Mouse (Mus musculus) bone marrow, adult 2 months (tissue): ENCODE measurements around the gene Tmem265. TPM values are rescaled to one million over a fixed set of nuclear protein-coding genes. Genes with fewer than 3 reads are reported as not detected.

Source experiments
- H3K27ac ChIP-seq: fragments of 200-500 bp; 2 replicates; pipeline ENCODE4 v1.5.1; 2012; ENCODE audit warnings: low read depth, mild to moderate bottlenecking, control low read depth, inconsistent platforms, low read length; ENCODE audit not compliant: control insufficient read depth, poor library complexity, insufficient read depth
- H3K4me1 ChIP-seq: fragments of 200-500 bp; 2 replicates; pipeline ENCODE4 v1.6.1; 2011; ENCODE audit warnings: low read length; ENCODE audit not compliant: control insufficient read depth, insufficient read depth
- H3K4me3 ChIP-seq: fragments of 200-500 bp; replicated peaks from 2 replicates; pipeline ENCODE3; 2011; ENCODE audit warnings: mild to moderate bottlenecking, low read depth, low read length, control low read depth; ENCODE audit not compliant: control insufficient read depth
- CTCF ChIP-seq: fragments of 200-500 bp; IDR thresholded peaks from 2 replicates; pipeline ENCODE4 v1.5.1; 2011; ENCODE audit warnings: low read length, control low read depth; ENCODE audit not compliant: control insufficient read depth, insufficient read depth
- POLR2A ChIP-seq: fragments of 200-500 bp; IDR thresholded peaks from 2 replicates; pipeline ENCODE4 v1.6.1; 2011; ENCODE audit warnings: low read depth, mild to moderate bottlenecking, control low read depth, low read length, borderline replicate concordance; ENCODE audit not compliant: control insufficient read depth
- WGBS: fragments of 180-500 bp; shearing (Covaris S2); methylation state at CpG from one replicate; pipeline ENCODE4 v1.1.7; 2018; 5-methylcytosine and 5-hydroxymethylcytosine counted together
- polyA plus RNA-seq: library from polyadenylated mRNA; stranded (reverse); fragments of >200 nt; gene quantifications from 2 replicates; pipeline ENCODE4 v1.2.4, GENCODE M21; 2011; ENCODE audit warnings: low replicate concordance; ENCODE audit not compliant: missing spikeins, insufficient read depth, insufficient read length

Gene Tmem265
- polyA plus RNA-seq, 1 experiment, result 41.0 TPM

DNA sequence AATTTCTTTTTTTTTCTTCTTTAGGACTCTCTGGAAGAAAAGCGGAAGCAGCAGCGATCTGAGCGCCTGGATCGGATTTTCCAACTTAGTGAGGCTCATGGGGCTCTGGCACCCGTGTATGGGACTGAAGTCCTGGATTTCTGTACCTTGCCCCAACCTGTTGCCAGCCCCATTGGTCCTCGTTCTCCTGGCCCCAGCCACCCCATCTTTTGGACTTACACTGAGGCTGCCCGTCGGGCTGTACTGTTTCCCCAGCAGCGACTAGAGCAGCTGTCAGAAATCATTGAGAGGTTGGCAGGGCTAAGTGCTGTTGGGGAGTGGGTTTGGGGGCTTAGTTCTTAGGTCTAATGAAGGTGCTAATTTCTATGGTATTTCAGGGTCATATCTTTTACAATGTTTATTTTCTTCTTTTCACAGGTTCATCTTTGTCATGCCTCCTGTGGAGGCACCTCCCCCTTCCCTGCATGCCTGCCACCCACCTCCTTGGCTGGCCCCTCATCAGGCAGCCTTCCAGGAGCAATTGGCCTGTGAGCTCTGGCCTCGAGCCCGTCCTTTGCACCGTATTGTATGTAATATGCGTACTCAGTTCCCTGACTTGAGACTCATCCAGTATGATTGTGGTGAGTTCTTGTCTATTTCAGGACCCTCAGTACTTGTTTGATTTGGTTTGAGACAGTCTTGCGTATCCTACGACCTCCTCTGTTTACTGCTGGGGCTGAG lies 11.9 kb upstream of the Tmem265 start:
- H3K4me1 ChIP-seq, result no peaks in the 10 kb centered on the region
- 92% methylated on average over 15 of the region's 15 CpGs for WGBS
- no peak overlapping the region for H3K4me3 ChIP-seq
- no peak overlapping the region for H3K27ac ChIP-seq
- TF ChIP-seq CTCF (no peak), POLR2A (no peak)

DNA sequence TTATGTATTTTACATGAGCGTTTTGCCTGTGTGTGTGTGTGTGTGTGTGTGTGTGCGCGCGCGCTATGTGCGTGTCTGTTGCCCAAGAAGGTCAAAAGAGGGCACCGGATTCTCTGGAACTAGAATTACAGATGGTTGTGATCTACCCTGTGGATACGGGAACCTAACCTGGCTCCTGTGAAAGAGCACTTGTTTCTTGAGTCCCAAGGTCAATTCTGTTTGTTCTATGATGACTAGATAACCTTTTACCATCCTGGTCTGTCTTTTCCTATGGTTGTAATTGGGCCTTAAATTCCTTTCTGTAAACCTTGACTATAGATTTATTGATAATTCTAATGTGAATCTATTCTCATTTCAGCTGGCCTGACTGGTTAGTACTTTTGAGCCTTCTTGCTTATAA lies 9.6 kb upstream of the Tmem265 start:
- 94% methylated on average over 8 of the region's 8 CpGs for WGBS
- no peaks in the 10 kb centered on the region for H3K4me1 ChIP-seq
- TF ChIP-seq POLR2A (no peak), CTCF (no peak)
- no peak overlapping the region for H3K4me3 ChIP-seq
- H3K27ac ChIP-seq, result no peak overlapping the region

DNA sequence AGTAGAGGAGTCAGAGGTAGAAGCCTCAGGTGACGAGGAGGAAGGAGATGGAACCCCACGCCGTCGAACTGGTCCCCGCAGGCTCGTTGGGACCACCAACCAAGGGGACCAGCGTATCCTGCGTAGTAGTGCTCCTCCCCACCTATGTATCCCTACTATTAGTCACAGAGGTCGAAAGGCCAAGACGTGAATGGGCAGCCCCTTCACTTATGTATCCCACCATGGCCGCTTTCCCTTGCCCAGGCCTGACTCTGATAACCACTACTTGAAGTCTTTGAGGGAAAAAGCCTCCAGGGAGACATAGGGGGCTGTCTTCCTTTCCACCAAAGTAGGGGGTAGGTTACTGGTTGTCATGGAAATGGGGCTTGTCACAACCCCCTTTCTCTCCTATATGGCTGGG lies 610 bp upstream of the Tmem265 start:
- H3K4me1 ChIP-seq, result no peaks in the 10 kb centered on the region
- WGBS, result 94% methylated on average over 11 of the region's 11 CpGs

DNA sequence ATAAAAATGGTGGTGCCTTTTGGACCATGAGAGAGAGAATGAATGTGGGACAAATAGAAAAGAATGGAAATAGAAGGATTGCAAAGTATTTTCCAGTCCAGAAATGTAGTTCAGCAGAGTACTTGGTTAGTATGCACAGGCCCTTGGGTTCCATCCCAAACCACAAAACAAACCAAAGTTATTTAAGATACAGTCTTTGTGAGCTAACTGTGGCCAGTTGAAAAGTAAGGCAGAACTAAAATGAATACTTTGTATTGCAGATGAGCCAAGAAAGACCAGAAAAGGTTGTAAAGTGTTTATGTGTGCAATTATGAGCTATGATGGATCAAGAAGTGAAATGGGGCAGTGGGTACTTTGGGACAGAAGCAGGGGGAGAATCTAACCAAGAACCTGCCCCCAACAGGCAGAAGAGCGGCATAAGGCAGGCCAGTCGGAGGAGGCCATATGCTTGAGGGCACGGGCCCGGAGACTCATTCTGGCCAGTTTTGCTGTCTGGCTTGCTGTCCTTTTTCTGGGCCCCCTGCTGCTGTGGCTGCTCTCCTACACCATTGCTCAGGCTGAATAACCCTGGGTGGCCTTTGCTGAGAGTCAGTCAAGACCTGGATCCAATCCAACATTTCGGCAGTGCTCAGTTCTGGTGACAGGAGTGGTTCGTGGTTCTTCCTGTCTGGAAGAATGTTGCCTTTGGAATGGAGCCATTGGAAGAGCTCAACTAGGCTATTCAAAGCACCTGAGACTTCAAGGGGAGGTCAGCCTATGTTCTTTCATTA lies 3.4 kb downstream of the Tmem265 start:
- H3K4me1 ChIP-seq, result no peaks in the 10 kb centered on the region
- WGBS, result 83% methylated on average over 6 of the region's 6 CpGs
- H3K27ac ChIP-seq, result no peak overlapping the region
- H3K4me3 ChIP-seq, result no peak overlapping the region
- TF ChIP-seq CTCF, result no peak
- no peak for TF ChIP-seq POLR2A

More for the DNA sequence above, 610 bp upstream of the Tmem265 start:
- Histone ChIP-seq H3K27ac (no peak overlapping the region), H3K4me3 (no peak overlapping the region)
- TF ChIP-seq CTCF (no peak), POLR2A (no peak; the same call in 1 of the 2 replicates)

DNA sequence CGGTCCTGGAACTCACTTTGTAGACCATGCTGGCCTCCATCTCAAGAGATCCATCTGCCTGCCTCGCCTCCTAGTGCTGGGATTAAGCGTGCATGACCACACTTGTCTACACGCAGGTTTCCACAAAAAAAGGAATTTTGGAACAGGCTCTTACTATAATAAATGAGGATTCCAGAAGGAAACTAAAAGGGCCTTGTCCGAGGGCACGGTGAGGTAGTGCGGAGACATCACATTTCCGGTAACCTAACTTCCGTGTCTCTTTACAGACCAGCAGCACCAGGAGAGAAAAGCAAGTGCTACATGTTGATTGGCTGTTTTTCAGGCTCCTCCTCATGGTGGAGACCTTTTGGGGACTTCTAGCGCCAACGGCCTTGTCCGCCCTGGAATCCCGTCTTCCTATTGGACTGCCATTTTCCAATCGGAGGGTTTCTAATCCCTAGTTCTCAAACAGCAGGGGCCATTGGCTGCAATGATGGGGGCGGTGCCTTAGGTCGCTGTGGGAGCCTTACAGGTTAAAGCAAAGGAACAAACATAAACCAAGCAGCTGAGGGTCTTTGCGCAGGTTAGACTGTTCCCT lies 11.8 kb downstream of the Tmem265 start, which contains the start of gene Phkg2:
Gene Phkg2 (plus strand): TSS at position 446 of the 577 bp plus-strand sequence.
- Histone ChIP-seq H3K27ac (peak within 1 kb of the TSS; percentile 57), H3K4me1 (peaks cover 1% of the 10 kb centered on the region), H3K4me3 (peak within 1 kb of the TSS; percentile 90)
- 1% methylated on average over 17 of the region's 17 CpGs for WGBS
- TF ChIP-seq POLR2A (no peak; the same call in 1 of the 2 replicates), CTCF (no peak)

DNA sequence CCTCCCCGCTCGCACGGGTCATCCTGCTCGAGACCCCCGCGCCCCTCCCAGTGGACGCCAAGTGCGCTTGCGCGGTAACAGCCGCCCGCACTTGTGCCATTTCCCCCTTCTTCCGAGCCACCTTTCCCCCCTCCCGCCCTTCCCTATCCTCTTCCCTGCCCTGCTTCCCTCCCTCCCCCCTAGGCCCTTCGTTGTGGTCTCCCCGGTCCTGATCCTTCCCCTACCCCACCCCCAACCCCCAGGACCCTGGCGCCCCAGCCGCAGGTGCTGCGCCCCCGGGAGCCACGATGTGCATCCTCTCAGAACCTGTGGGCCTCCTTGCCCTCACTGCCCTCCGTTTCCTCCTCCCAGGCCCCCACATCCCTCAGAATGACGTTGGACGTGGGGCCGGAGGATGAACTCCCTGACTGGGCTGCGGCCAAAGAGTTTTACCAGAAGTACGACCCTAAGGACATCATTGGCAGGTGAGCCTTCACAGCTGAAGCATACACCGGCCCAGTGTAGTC lies 12.4 kb downstream of the Tmem265 start:
- Histone ChIP-seq H3K27ac (peak overlapping the region; percentile 57), H3K4me3 (peak overlapping the region; percentile 90), H3K4me1 (peaks cover 1% of the 10 kb centered on the region)
- WGBS, result under 1% methylated on average over 28 of the region's 28 CpGs
- TF ChIP-seq CTCF (no peak), POLR2A (no peak)

DNA sequence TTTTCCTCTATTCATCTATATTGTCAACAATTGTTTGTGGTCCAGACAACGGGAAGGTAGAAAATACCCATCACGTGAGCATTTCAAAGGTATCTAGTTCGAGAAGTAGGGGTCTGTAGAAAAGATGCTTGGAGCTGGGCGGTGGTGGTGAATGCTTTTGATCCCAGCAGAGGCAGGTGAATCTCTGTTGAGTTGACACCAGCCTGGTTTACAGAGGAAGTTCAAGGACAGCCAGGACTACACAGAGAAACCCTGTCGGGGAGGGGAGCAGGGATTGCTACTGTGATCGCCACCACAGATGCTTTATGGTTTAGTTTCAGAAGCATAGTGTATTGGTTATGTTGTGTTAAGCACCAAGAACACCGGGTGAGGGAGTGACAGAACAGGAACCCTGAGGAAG lies 12.9 kb downstream of the Tmem265 start:
- peak overlapping the region; percentile 59 for H3K4me3 ChIP-seq
- WGBS, result 6% methylated on average over 7 of the region's 7 CpGs
- H3K4me1 ChIP-seq, result peaks cover 1% of the 10 kb centered on the region
- H3K27ac ChIP-seq, result no peak overlapping the region; the same call in 1 of the 2 replicates
- TF ChIP-seq CTCF (no peak), POLR2A (no peak)

DNA sequence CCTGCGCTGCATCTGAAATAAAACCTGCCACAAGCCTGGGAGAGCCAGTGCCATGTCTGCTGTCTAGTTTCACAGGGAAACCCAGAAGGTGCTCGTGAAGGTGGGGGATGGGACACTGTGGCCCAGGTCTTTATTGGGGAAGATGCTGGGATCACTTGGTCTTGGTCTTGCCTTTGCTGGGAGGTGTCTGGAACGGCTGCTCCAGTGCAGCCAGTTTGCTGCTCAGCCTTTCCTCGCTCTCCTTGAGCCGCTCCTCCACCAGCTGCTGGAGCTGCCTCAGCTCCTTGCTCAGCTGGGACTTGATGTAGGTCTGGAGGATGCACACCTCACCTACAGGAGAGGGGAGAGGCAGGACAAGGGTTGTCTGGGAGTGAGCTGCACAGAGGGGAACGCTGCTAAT lies 22.1 kb downstream of the Tmem265 start:
- Histone ChIP-seq H3K4me1 (peaks cover 3% of the 10 kb centered on the region), H3K27ac (no peak overlapping the region), H3K4me3 (no peak overlapping the region)
- 90% methylated on average over 6 of the region's 6 CpGs for WGBS
- TF ChIP-seq CTCF (no peak), POLR2A (no peak)
